Mouse (Mus musculus): Measurements from ENCODE around the gene Ltbp3. TPM values are rescaled to one million over a fixed set of nuclear protein-coding genes. Genes with fewer than 3 reads are reported as not detected.

Gene Ltbp3
- polyA plus RNA-seq (2015; fragmentation: Nextera tagmentation; extraction: Ambion mirVana), result 20.1 and 31.1 TPM in 2 replicates

GRCm38 (mm10) chr19:5740320-5741317 is at the start of gene Ltbp3:
Ltbp3 (plus strand) TSS chr19:5740904.

GRCm38 (mm10) chr19:5704163-5704800 is 36.4 kb upstream of the Ltbp3 start, which contains the start of gene Kcnk7:
Kcnk7 (plus strand) TSS chr19:5704367.

DNA sequence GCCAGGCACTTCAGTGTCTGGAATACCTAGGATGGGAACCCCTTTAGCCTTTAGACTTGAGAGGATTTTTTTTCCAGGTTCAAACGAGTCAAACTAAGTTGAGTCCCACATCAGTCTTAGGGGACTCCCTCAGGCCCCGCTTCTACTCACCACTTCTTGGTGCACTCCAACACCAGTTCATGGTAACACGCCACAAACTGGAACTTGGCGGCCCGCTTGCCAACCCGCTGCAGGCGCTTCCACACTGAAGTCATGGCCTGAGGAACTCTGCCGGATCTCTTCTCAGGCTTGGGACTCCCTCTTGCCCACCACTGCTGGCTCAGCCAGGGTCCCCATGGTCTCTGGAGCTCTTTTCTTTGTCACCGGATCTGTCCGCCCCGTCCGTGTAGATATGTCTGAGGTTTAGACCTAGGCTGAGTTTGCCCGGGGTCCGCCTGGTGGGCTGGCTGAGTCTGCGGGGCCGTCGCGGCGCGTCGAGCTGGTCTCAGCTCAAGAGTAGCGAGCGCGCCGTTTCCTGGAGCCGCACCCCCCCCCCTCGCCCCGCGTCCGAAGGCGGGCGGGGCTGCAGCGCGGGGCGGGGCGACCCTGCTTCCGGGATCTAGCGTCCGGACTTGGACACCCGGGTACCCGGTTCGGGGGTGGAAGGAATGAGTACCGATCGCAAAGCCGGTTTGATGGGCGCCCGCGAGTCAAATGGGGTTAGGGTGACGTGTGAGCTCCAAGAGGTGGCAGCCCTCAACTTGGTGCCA is 14.8 kb upstream of the Ltbp3 start, which contains the start of gene Ehbp1l1:
Ehbp1l1 (minus strand) TSS at position 551 of the 749 bp plus-strand sequence.

DNA sequence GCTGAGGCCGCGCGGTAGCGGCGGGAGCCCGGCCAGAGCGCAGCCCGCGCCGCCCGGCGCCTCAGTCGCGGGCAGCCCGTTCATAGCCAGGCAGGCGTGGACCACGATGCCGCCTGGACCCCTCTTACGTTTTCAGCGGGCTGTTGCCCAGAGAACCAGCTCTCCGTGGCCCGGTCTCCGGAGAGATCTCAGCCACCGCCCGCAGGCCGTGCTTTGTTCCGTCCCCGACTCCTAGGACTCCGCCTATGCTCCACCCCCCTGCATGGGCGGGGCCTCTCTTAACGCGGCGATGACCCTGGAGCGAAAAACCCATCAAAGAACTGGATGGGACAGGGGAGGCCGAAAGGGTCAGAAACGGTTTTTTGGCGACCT is 11.3 kb upstream of the Ltbp3 start, which contains the start of gene Fam89b:
Fam89b (minus strand) TSS at position 210 of the 372 bp plus-strand sequence.

DNA sequence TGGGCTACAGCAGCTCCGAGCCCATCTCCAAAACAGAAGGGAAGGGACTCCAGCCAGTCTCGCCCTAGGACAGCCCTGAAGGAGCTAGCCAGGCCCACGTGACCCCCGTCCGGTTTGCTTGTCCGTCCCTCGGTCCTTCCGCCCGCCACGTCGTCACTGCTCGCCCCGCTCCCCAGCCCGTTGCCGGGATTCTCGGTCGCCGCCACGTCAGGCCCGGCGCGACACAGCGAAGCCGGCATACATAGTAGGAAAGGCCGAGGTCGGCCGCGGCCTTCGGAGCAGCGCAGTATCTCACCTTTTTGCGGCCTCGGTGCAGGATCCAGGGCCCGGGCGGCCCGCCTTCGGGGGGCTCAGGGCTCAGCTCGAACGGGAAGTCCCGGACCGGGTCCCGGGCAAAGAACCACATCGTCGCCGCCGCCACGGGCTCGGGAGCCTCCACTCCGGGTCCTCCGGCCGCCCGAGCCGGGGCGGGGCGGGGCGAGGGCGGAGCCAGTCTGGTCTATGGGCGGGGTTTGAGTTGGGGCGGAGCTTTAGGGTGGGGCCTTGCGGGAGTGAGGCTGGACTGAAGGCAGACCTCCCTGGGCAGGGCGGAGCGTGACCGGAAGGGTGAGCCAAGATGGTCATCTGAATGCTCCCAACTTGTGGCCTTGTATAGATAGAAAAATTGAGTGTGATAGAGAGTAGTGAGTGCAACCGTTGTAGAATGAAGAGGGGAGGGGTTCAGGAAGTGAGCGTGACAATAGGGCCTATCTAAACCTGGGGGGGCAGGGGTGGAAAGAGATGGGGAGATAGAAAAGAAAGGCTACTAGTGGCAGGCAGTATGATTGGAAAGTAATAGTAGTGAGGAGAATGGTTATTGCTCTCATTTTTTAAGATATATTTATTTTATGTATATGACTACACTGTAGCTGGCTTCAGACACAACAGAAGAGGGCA is 30.5 kb downstream of the Ltbp3 start, which contains the start of gene Scyl1:
Scyl1 (minus strand) TSS at position 495 of the 936 bp plus-strand sequence.

Other genes starting within 250 kb of the Ltbp3 start
- 0.14 TPM in 1 of 2 replicates, not detected in the other for gene 1700020D05Rik, start 237.1 kb upstream of the Ltbp3 start, polyA plus RNA-seq (2015; fragmentation: Nextera tagmentation; extraction: Ambion mirVana)
- 6.4 and 8.5 TPM in 2 replicates for gene Snx32, start 230.4 kb upstream of the Ltbp3 start, polyA plus RNA-seq (2015; fragmentation: Nextera tagmentation; extraction: Ambion mirVana)
- gene Ovol1, start 180.3 kb upstream of the Ltbp3 start, polyA plus RNA-seq (2015; fragmentation: Nextera tagmentation; extraction: Ambion mirVana), result 0.65 TPM in 1 of 2 replicates, not detected in the other
- gene Ap5b1, start 172.9 kb upstream of the Ltbp3 start, polyA plus RNA-seq (2015; fragmentation: Nextera tagmentation; extraction: Ambion mirVana), result 1.1 and 2.0 TPM in 2 replicates
- 48.4 and 58.1 TPM in 2 replicates for gene Rnaseh2c, start 139.0 kb upstream of the Ltbp3 start, polyA plus RNA-seq (2015; fragmentation: Nextera tagmentation; extraction: Ambion mirVana)
- 28.4 and 28.8 TPM in 2 replicates for gene Kat5, start 130.7 kb upstream of the Ltbp3 start, polyA plus RNA-seq (2015; fragmentation: Nextera tagmentation; extraction: Ambion mirVana)
- 24.4 and 28.3 TPM in 2 replicates for gene Rela, start 103.4 kb upstream of the Ltbp3 start, polyA plus RNA-seq (2015; fragmentation: Nextera tagmentation; extraction: Ambion mirVana)
- gene Sipa1, start 77.2 kb upstream of the Ltbp3 start, polyA plus RNA-seq (2015; fragmentation: Nextera tagmentation; extraction: Ambion mirVana), result 20.3 and 21.1 TPM in 2 replicates
- 15.5 and 16.8 TPM in 2 replicates for gene Map3k11, start 52.2 kb upstream of the Ltbp3 start, polyA plus RNA-seq (2015; fragmentation: Nextera tagmentation; extraction: Ambion mirVana)
- gene Pcnx3, start 52.0 kb upstream of the Ltbp3 start, polyA plus RNA-seq (2015; fragmentation: Nextera tagmentation; extraction: Ambion mirVana), result 4.7 and 6.5 TPM in 2 replicates
- 0.35 and 0.52 TPM in 2 replicates for gene Kcnk7, start 36.5 kb upstream of the Ltbp3 start, polyA plus RNA-seq (2015; fragmentation: Nextera tagmentation; extraction: Ambion mirVana)
- 133 and 144 TPM in 2 replicates for gene Ehbp1l1, start 14.6 kb upstream of the Ltbp3 start, polyA plus RNA-seq (2015; fragmentation: Nextera tagmentation; extraction: Ambion mirVana)
- gene Fam89b, start 11.3 kb upstream of the Ltbp3 start, polyA plus RNA-seq (2015; fragmentation: Nextera tagmentation; extraction: Ambion mirVana), result 85.5 and 88.0 TPM in 2 replicates
- gene Scyl1, start 30.5 kb downstream of the Ltbp3 start, polyA plus RNA-seq (2015; fragmentation: Nextera tagmentation; extraction: Ambion mirVana), result 57.0 and 57.9 TPM in 2 replicates
- 7.9 and 9.9 TPM in 2 replicates for gene Frmd8, start 134.4 kb downstream of the Ltbp3 start, polyA plus RNA-seq (2015; fragmentation: Nextera tagmentation; extraction: Ambion mirVana)
- gene Slc25a45, start 136.9 kb downstream of the Ltbp3 start, polyA plus RNA-seq (2015; fragmentation: Nextera tagmentation; extraction: Ambion mirVana), result 2.9 and 4.3 TPM in 2 replicates
- gene Tigd3, start 153.2 kb downstream of the Ltbp3 start, polyA plus RNA-seq (2015; fragmentation: Nextera tagmentation; extraction: Ambion mirVana), result 1.1 and 1.3 TPM in 2 replicates
- gene Dpf2, start 172.1 kb downstream of the Ltbp3 start, polyA plus RNA-seq (2015; fragmentation: Nextera tagmentation; extraction: Ambion mirVana), result 63.6 and 64.0 TPM in 2 replicates
- gene Cdc42ep2, start 183.9 kb downstream of the Ltbp3 start, polyA plus RNA-seq (2015; fragmentation: Nextera tagmentation; extraction: Ambion mirVana), result 19.1 and 20.6 TPM in 2 replicates
- gene Pola2, start 223.3 kb downstream of the Ltbp3 start, polyA plus RNA-seq (2015; fragmentation: Nextera tagmentation; extraction: Ambion mirVana), result 24.4 and 25.7 TPM in 2 replicates
- gene Slc22a20, start 245.2 kb downstream of the Ltbp3 start, polyA plus RNA-seq (2015; fragmentation: Nextera tagmentation; extraction: Ambion mirVana), result 0.10 TPM in 1 of 2 replicates, not detected in the other

Data from skeletal muscle tissue, postnatal 0 days (tissue).